Mouse (Mus musculus): ENCODE measurements around the gene Prps1. TPM values are rescaled to one million over a fixed set of nuclear protein-coding genes. Genes with fewer than 3 reads are reported as not detected.

The Prps1 gene
- 27.5 and 30.1 TPM in 2 replicates for polyA plus RNA-seq (2015; fragmentation: Nextera tagmentation; extraction: Ambion mirVana)

DNA sequence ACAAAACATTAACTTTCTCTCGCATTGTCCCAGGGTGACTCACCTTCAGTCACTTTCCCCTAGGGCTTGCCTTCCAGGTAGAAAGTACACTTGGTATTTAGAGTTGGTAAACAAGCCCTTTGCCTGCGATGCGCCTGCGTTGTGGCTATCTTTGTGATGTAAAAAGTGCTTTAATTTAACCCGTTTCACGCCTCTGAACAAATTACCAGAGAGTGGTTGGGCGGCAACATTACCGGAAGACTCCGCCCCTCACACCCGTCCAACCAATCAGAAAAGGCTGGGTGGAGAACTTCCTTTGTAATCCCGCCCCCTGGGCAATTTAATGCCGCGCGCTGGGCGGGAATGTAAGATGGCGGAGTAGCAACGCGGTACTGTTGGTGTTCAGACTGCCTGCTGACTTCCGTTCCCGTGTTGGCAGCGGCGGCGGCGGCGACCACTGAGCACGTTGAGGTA lies at the start of gene Prps1:
Prps1 (plus strand) TSS at position 335 of the 453 bp plus-strand sequence.
- H3K27ac ChIP-seq (ENCODE audit: low read length) = no peak within 1 kb of the TSS
- peaks cover 2% of the 10 kb centered on the region; the same call in 1 of the 2 replicates for H3K4me1 ChIP-seq (ENCODE audit: control insufficient read depth, low read depth, low read length)
- no peaks in the 10 kb centered on the region for H3K27me3 ChIP-seq (ENCODE audit: control insufficient read depth, insufficient read depth, low read depth, low read length)
- 20% methylated on average over 26 of the region's 26 CpGs for WGBS (ENCODE audit: insufficient replicate concordance)
- H3K4me3 ChIP-seq (ENCODE audit: low read depth, low read length) = peak within 1 kb of the TSS; percentile 73
- ATAC-seq (ENCODE audit: low read depth) = peak; percentile 91
- peak within 1 kb of the TSS; percentile 67 for H3K9ac ChIP-seq (ENCODE audit: low read depth, low read length)
- H3K36me3 ChIP-seq (ENCODE audit: control insufficient read depth, insufficient read depth) = no peaks in the 10 kb centered on the region
- H3K4me2 ChIP-seq (ENCODE audit: low read depth, low read length) = peak within 1 kb of the TSS; percentile 65
- no peaks in the 10 kb centered on the region for H3K9me3 ChIP-seq (replicated peaks; ENCODE audit: control insufficient read depth, low read length)

DNA sequence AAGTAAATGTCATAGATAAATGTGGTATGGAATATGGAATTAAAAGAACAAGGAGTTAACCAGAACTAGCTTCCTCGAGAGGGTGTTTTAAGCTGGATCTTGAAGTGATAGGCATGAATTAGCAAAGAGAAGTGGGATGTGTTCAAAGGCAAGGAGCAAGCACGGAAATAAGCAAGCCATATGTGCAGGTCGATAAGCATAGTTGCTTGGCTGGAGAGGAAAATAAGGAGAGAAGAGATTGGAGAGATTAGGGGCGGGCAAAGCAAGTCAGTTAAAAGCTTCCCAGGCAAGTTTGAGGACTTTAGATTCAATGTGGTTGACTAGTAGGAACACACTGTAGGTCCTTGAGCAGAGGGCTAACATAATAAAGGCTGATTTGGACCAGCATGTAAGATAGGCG lies 48.8 kb upstream of the Prps1 start:
- H3K4me3 ChIP-seq (ENCODE audit: low read depth, low read length) = no peak overlapping the region
- H3K27ac ChIP-seq (ENCODE audit: low read length) = no peak overlapping the region
- no peaks in the 10 kb centered on the region for H3K9me3 ChIP-seq (replicated peaks; ENCODE audit: control insufficient read depth, low read length)
- no peak overlapping the region for H3K9ac ChIP-seq (ENCODE audit: low read depth, low read length)
- no peak overlapping the region for H3K4me2 ChIP-seq (ENCODE audit: low read depth, low read length)
- WGBS (ENCODE audit: insufficient replicate concordance) = 44% methylated on average over 5 of the region's 5 CpGs
- peaks cover 2% of the 10 kb centered on the region; the same call in 1 of the 2 replicates for H3K27me3 ChIP-seq (ENCODE audit: control insufficient read depth, insufficient read depth, low read depth, low read length)
- ATAC-seq (ENCODE audit: low read depth) = no peak
- H3K36me3 ChIP-seq (ENCODE audit: control insufficient read depth, insufficient read depth) = no peaks in the 10 kb centered on the region
- H3K4me1 ChIP-seq (ENCODE audit: control insufficient read depth, low read depth, low read length) = no peaks in the 10 kb centered on the region

DNA sequence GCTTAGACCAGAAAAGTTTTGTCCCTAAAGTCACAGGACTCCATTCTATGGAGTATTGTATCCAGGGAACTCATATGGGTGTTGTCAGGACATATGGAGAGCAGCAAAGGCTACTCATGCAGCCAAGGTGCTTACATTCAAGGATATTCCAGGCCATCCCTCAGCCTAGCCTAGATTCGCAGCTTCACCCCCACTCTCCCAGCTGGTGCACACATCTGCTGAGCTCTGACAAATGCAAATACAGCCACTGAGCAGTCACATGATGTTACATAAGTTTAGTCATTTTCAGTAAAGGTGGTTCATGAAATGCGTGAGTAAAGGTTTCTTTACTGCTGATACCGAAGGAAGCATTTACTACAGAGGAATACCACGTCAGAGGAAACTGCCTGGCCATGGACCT lies 37.9 kb upstream of the Prps1 start:
- H3K27me3 ChIP-seq (ENCODE audit: control insufficient read depth, insufficient read depth, low read depth, low read length) = no peaks in the 10 kb centered on the region; the same call in 1 of the 2 replicates
- H3K4me3 ChIP-seq (ENCODE audit: low read depth, low read length) = no peak overlapping the region
- no peak overlapping the region for H3K4me2 ChIP-seq (ENCODE audit: low read depth, low read length)
- no peak overlapping the region for H3K9ac ChIP-seq (ENCODE audit: low read depth, low read length)
- ATAC-seq (ENCODE audit: low read depth) = no peak
- WGBS (ENCODE audit: insufficient replicate concordance) = 65% methylated on average over 4 of the region's 4 CpGs
- no peak overlapping the region for H3K27ac ChIP-seq (ENCODE audit: low read length)
- no peaks in the 10 kb centered on the region for H3K4me1 ChIP-seq (ENCODE audit: control insufficient read depth, low read depth, low read length)
- H3K36me3 ChIP-seq (ENCODE audit: control insufficient read depth, insufficient read depth) = no peaks in the 10 kb centered on the region
- no peaks in the 10 kb centered on the region for H3K9me3 ChIP-seq (replicated peaks; ENCODE audit: control insufficient read depth, low read length)

GRCm38 (mm10) chrX:140427124-140427523 lies 29.3 kb upstream of the Prps1 start:
- Histone ChIP-seq H3K27me3 (ENCODE audit: control insufficient read depth, insufficient read depth, low read depth, low read length) (no peaks in the 10 kb centered on the region), H3K36me3 (ENCODE audit: control insufficient read depth, insufficient read depth) (no peaks in the 10 kb centered on the region), H3K9ac (ENCODE audit: low read depth, low read length) (no peak overlapping the region), H3K4me1 (ENCODE audit: control insufficient read depth, low read depth, low read length) (no peaks in the 10 kb centered on the region), H3K4me2 (ENCODE audit: low read depth, low read length) (no peak overlapping the region), H3K4me3 (ENCODE audit: low read depth, low read length) (no peak overlapping the region), H3K9me3 (replicated peaks; ENCODE audit: control insufficient read depth, low read length) (no peaks in the 10 kb centered on the region), H3K27ac (ENCODE audit: low read length) (no peak overlapping the region)
- no peak for ATAC-seq (ENCODE audit: low read depth)
- WGBS (ENCODE audit: insufficient replicate concordance) = 53% methylated on average over 4 of the region's 4 CpGs

DNA sequence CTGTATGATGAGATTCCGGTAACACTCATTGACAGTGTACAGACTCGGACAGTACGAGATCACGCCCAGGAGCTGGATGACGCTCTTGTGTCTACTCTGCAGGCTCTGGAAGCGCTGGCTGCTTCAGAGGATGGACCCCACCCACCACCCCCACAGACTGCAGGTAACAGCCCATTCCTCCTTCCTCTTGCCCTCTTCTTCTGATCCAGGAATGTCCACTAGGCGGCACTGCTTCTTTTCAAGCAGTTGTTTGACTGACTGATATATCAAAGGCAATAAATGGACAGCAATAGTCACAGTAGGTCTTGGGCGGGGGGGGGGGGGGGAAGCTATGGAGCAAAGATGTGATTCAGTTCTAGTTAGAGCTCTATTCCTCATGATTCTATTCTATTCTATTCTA lies 28.2 kb upstream of the Prps1 start:
- no peaks in the 10 kb centered on the region for H3K36me3 ChIP-seq (ENCODE audit: control insufficient read depth, insufficient read depth)

DNA sequence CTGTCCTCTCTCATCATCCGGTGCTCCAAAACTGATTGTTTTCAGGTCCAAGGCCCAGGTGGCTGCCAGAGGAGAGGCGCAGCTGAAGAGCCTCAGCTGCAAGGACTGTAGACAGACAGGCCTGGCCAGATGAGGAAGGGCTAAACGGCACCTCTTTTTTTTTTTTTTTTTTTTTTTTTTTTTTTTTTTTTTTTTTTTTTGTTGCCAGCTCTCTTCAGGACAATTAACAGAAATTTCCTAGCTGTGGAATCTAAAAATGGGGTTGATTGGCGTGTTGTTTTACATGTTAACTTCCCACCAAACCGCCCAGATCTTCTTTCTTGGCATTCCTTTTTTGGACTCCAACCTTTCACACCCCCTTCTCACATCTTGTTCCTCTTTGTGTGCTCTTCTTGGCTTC lies 26.4 kb upstream of the Prps1 start:
- Histone ChIP-seq H3K4me1 (ENCODE audit: control insufficient read depth, low read depth, low read length) (no peaks in the 10 kb centered on the region), H3K9me3 (replicated peaks; ENCODE audit: control insufficient read depth, low read length) (no peaks in the 10 kb centered on the region), H3K27me3 (ENCODE audit: control insufficient read depth, insufficient read depth, low read depth, low read length) (no peaks in the 10 kb centered on the region; the same call in 1 of the 2 replicates), H3K4me2 (ENCODE audit: low read depth, low read length) (no peak overlapping the region), H3K9ac (ENCODE audit: low read depth, low read length) (no peak overlapping the region), H3K4me3 (ENCODE audit: low read depth, low read length) (no peak overlapping the region), H3K36me3 (ENCODE audit: control insufficient read depth, insufficient read depth) (no peaks in the 10 kb centered on the region), H3K27ac (ENCODE audit: low read length) (no peak overlapping the region)
- 58% methylated on average over 5 of the region's 5 CpGs for WGBS (ENCODE audit: insufficient replicate concordance)
- ATAC-seq (ENCODE audit: low read depth) = no peak

More for the DNA sequence above, 28.2 kb upstream of the Prps1 start:
- Histone ChIP-seq H3K9me3 (replicated peaks; ENCODE audit: control insufficient read depth, low read length) (no peaks in the 10 kb centered on the region), H3K4me3 (ENCODE audit: low read depth, low read length) (no peak overlapping the region), H3K4me2 (ENCODE audit: low read depth, low read length) (no peak overlapping the region), H3K27ac (ENCODE audit: low read length) (no peak overlapping the region), H3K27me3 (ENCODE audit: control insufficient read depth, insufficient read depth, low read depth, low read length) (no peaks in the 10 kb centered on the region), H3K4me1 (ENCODE audit: control insufficient read depth, low read depth, low read length) (no peaks in the 10 kb centered on the region), H3K9ac (ENCODE audit: low read depth, low read length) (no peak overlapping the region)
- 56% methylated on average over 7 of the region's 8 CpGs for WGBS (ENCODE audit: insufficient replicate concordance)
- no peak for ATAC-seq (ENCODE audit: low read depth)

DNA sequence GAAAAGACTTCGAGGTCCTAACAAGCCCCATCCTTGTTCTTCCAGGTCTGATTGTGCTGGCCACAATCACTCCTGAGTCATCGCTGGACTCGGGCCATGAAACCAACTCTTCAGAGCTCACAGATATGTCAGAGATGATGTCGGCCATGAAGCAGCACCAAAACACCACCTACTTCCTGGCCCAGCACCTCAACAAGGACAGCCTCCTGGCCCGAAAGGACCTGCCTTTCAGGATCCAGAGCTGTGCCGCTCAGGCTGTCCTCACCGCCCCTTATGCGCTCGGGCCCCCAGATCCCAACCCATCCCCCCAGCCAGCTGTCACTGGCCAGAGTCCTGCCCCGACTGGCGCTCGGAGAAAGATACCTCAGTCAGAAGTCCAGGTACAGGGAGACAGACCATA lies 25.9 kb upstream of the Prps1 start:
- no peak for ATAC-seq (ENCODE audit: low read depth)
- H3K4me1 ChIP-seq (ENCODE audit: control insufficient read depth, low read depth, low read length) = no peaks in the 10 kb centered on the region
- no peak overlapping the region for H3K4me3 ChIP-seq (ENCODE audit: low read depth, low read length)
- H3K27ac ChIP-seq (ENCODE audit: low read length) = no peak overlapping the region
- no peaks in the 10 kb centered on the region for H3K36me3 ChIP-seq (ENCODE audit: control insufficient read depth, insufficient read depth)
- WGBS (ENCODE audit: insufficient replicate concordance) = 70% methylated on average over 12 of the region's 12 CpGs
- no peaks in the 10 kb centered on the region for H3K9me3 ChIP-seq (replicated peaks; ENCODE audit: control insufficient read depth, low read length)
- no peak overlapping the region for H3K9ac ChIP-seq (ENCODE audit: low read depth, low read length)
- H3K4me2 ChIP-seq (ENCODE audit: low read depth, low read length) = no peak overlapping the region
- no peaks in the 10 kb centered on the region; the same call in 1 of the 2 replicates for H3K27me3 ChIP-seq (ENCODE audit: control insufficient read depth, insufficient read depth, low read depth, low read length)

GRCm38 (mm10) chrX:140431981-140432380 lies 24.4 kb upstream of the Prps1 start:
- Histone ChIP-seq H3K9ac (ENCODE audit: low read depth, low read length) (no peak overlapping the region), H3K4me2 (ENCODE audit: low read depth, low read length) (no peak overlapping the region), H3K4me3 (ENCODE audit: low read depth, low read length) (no peak overlapping the region), H3K4me1 (ENCODE audit: control insufficient read depth, low read depth, low read length) (no peaks in the 10 kb centered on the region), H3K27me3 (ENCODE audit: control insufficient read depth, insufficient read depth, low read depth, low read length) (no peaks in the 10 kb centered on the region; the same call in 1 of the 2 replicates), H3K36me3 (ENCODE audit: control insufficient read depth, insufficient read depth) (no peaks in the 10 kb centered on the region), H3K9me3 (replicated peaks; ENCODE audit: control insufficient read depth, low read length) (no peaks in the 10 kb centered on the region), H3K27ac (ENCODE audit: low read length) (no peak overlapping the region)
- WGBS (ENCODE audit: insufficient replicate concordance) = 66% methylated on average over 15 of the region's 15 CpGs
- ATAC-seq (ENCODE audit: low read depth) = no peak

DNA sequence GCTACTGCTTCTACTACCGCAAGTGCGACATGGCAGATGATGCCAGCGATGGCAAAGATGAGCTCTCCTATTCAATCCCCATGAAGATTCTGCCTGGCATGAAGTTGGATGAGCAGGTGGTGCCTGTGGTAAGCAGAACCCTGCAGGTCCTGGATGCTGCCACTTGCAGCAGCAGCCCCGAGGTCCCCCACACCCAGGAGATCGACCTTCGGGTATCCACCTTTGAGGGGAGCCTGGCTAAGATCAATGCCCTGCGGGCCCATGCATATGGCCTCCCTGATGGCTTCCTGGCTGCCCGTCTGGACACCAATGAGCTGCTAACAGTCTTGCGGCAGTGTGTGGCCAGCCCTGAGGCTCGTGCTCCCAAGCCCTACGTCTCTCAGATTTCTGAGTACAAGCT lies 23.6 kb upstream of the Prps1 start:
- no peaks in the 10 kb centered on the region for H3K9me3 ChIP-seq (replicated peaks; ENCODE audit: control insufficient read depth, low read length)
- no peak overlapping the region for H3K9ac ChIP-seq (ENCODE audit: low read depth, low read length)
- H3K4me1 ChIP-seq (ENCODE audit: control insufficient read depth, low read depth, low read length) = no peaks in the 10 kb centered on the region
- WGBS (ENCODE audit: insufficient replicate concordance) = 82% methylated on average over 11 of the region's 11 CpGs
- H3K4me3 ChIP-seq (ENCODE audit: low read depth, low read length) = no peak overlapping the region
- ATAC-seq (ENCODE audit: low read depth) = no peak
- no peak overlapping the region for H3K4me2 ChIP-seq (ENCODE audit: low read depth, low read length)
- H3K36me3 ChIP-seq (ENCODE audit: control insufficient read depth, insufficient read depth) = no peaks in the 10 kb centered on the region
- no peaks in the 10 kb centered on the region; the same call in 1 of the 2 replicates for H3K27me3 ChIP-seq (ENCODE audit: control insufficient read depth, insufficient read depth, low read depth, low read length)
- H3K27ac ChIP-seq (ENCODE audit: low read length) = no peak overlapping the region

Data from liver, embryonic 16.5 days (tissue).